Mouse (Mus musculus): ENCODE measurements around the gene Btbd9. TPM values are rescaled to one million over a fixed set of nuclear protein-coding genes. Genes with fewer than 3 reads are reported as not detected.

Gene Btbd9
- polyA plus RNA-seq (2014; fragmentation: Illumina TruSeq; extraction: RNeasy Lipid Tissue Mini Kit (QIAGEN cat#74804); ENCODE audit: low read depth, low replicate concordance), result 7.9 TPM

GRCm38 (mm10) chr17:30575941-30576773 is at the start of gene Btbd9:
Btbd9 (minus strand) TSS chr17:30576488.

GRCm38 (mm10) chr17:30624132-30624531 is 47.8 kb upstream of the Btbd9 start, which contains the start of gene Dnah8:
Dnah8 (plus strand) TSS chr17:30624354.

Other genes starting within 250 kb of the Btbd9 start
- 1.6 TPM for gene Dnah8, start 47.9 kb upstream of the Btbd9 start, polyA plus RNA-seq (2014; fragmentation: Illumina TruSeq; extraction: RNeasy Lipid Tissue Mini Kit (QIAGEN cat#74804); ENCODE audit: low read depth, low replicate concordance)
- gene Glo1, start 50.4 kb upstream of the Btbd9 start, polyA plus RNA-seq (2014; fragmentation: Illumina TruSeq; extraction: RNeasy Lipid Tissue Mini Kit (QIAGEN cat#74804); ENCODE audit: low read depth, low replicate concordance), result 156 TPM

Measured in sigmoid colon, adult 10 weeks (tissue).